Mouse (Mus musculus) cerebellum, postnatal 4 days (tissue): ENCODE data around the gene Icam5.
"Not testable (repeated sequence)": the region's sequence is repeated elsewhere in the genome, so short reads cannot be mapped to it uniquely, and the experiment has no call there.

Source experiments
- DNase-seq, 2 experiments: peaks; one replicate each; pipeline ENCODE4 v3.0.0; 2022; ENCODE audit warnings: low spot score in 2 of 2, mixed read lengths in 1 of 2

Icam5 gene

GRCm38 (mm10) chr9:21031896-21032351, at the start of gene Icam5:
TSS of gene Icam5 (plus strand) at chr9:21032073.
- DNase-seq: no peak

- no peak for DNase-seq
Observed at GRCm38 (mm10) chr9:20982171-20982570, 49.7 kb upstream of the Icam5 start.

- DNase-seq: no peak
Observed at GRCm38 (mm10) chr9:20983169-20983568, 48.7 kb upstream of the Icam5 start.

GRCm38 (mm10) chr9:20986952-20987686, 44.8 kb upstream of the Icam5 start:
- no peak for DNase-seq

- DNase-seq: no peak
Observed at GRCm38 (mm10) chr9:20987953-20988352, 43.9 kb upstream of the Icam5 start.

GRCm38 (mm10) chr9:20990861-20991260, 41.0 kb upstream of the Icam5 start:
- no peak for DNase-seq

- DNase-seq: no peak
Observed at GRCm38 (mm10) chr9:20991587-20991986, 40.3 kb upstream of the Icam5 start.

- no peak for DNase-seq
Observed at GRCm38 (mm10) chr9:20993165-20993898, 38.5 kb upstream of the Icam5 start.

- DNase-seq: no peak
Observed at GRCm38 (mm10) chr9:20995069-20995468, 36.8 kb upstream of the Icam5 start.

- no peak for DNase-seq
Observed at GRCm38 (mm10) chr9:20997065-20997464, 34.8 kb upstream of the Icam5 start.

- DNase-seq: not testable (repeated sequence)
Observed at GRCm38 (mm10) chr9:20998337-20998736, 33.5 kb upstream of the Icam5 start.

GRCm38 (mm10) chr9:21000811-21001210, 31.1 kb upstream of the Icam5 start:
- DNase-seq: no peak

GRCm38 (mm10) chr9:21001651-21002200, 30.1 kb upstream of the Icam5 start:
- DNase-seq: no peak

GRCm38 (mm10) chr9:21002270-21002626, 29.6 kb upstream of the Icam5 start:
- no peak for DNase-seq

GRCm38 (mm10) chr9:21002627-21003551, 29.0 kb upstream of the Icam5 start, which contains the start of gene Mrpl4:
TSS of gene Mrpl4 (plus strand) at chr9:21002738.
- peak; percentile 83 to 91 for DNase-seq

- DNase-seq: no peak
Observed at GRCm38 (mm10) chr9:21007313-21007952, 24.4 kb upstream of the Icam5 start.

GRCm38 (mm10) chr9:21008007-21008406, 23.9 kb upstream of the Icam5 start:
- no peak for DNase-seq

- DNase-seq: no peak
Observed at GRCm38 (mm10) chr9:21010362-21010761, 21.5 kb upstream of the Icam5 start.

GRCm38 (mm10) chr9:21010939-21011541, 20.8 kb upstream of the Icam5 start:
- not testable (repeated sequence) for DNase-seq

GRCm38 (mm10) chr9:21011846-21012312, 20.0 kb upstream of the Icam5 start:
- no peak for DNase-seq

GRCm38 (mm10) chr9:21012368-21012767, 19.5 kb upstream of the Icam5 start:
- DNase-seq: no peak
